Mouse (Mus musculus) inflammation-experienced regulatory T-cells, adult 6 months (primary cell): ENCODE data around the gene Lmod1. TPM values are rescaled to one million over a fixed set of nuclear protein-coding genes. Genes with fewer than 3 reads are reported as not detected.
"Not testable (repeated sequence)": the region's sequence is repeated elsewhere in the genome, so short reads cannot be mapped to it uniquely, and the experiment has no call there.

Source experiments
- ATAC-seq: one replicate; pipeline ENCODE4 v1.8.0; 2017
- polyA plus RNA-seq, 3 experiments: library from polyadenylated mRNA; unstranded; fragments of 100-300 nt; shearing (Covaris generic); gene quantifications; one replicate each; pipeline ENCODE4 v1.2.1; 2017

Lmod1 gene
- polyA plus RNA-seq, 3 experiments from 2014 or later: not detected

DNA sequence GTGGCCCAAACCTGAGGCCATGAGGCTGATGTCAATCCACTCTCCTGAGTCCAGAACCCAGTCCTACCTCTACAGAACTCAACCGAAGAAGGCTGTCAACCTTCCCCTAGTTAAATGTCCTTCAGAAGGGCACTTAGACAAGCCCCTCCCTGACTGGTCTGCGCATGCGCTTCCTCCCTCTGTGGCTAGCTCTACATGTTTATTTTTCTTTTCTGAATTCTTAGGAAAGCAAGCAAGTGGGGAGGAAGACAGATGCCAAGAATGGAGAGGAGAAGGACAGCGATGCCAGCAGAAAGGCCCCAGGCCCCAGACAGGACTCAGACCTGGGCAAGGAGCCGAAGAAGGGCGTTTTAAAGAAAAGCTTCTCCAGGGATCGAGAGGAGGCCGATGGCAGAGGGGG, 38.8 kb downstream of the Lmod1 start:
- no peak for ATAC-seq

DNA sequence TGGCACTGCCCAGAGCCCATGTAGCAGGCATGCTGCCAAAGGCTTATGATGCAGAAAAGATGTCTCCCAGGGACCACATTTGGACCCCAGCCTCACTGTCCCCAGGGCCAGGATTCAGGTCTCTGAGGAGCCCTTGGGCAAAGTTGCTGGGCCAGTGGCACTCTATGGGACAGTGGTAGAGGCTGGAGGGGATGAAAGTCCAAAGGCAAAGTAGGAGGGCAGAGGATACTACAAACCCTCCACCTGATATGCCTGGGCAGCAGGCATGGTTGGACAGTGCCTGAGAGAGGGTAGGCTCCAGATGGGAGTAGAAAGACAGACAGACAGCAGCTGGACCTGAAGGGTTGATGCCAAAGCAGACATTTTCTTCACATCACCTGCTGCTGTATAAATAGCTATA, 41.8 kb downstream of the Lmod1 start:
- ATAC-seq: no peak

DNA sequence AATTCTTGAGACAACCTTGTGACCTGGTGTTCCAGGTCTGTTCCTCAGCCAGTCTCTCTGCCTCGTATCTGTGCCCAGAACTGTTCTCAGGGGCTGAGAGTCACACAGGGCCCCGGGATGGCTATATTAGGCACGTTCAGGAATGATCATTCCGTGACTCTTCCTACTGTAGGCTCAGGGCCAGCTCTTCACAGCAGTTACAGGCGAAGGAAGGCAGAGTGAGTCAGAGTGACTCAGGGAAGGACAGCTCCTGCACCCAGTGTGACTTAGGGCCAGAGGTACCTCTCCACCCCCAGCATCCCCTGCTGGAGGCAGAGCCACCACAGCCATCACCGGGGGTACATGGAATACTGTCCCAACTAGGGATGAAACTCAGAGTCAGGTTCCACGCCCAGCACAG, 42.4 kb downstream of the Lmod1 start:
- no peak for ATAC-seq

DNA sequence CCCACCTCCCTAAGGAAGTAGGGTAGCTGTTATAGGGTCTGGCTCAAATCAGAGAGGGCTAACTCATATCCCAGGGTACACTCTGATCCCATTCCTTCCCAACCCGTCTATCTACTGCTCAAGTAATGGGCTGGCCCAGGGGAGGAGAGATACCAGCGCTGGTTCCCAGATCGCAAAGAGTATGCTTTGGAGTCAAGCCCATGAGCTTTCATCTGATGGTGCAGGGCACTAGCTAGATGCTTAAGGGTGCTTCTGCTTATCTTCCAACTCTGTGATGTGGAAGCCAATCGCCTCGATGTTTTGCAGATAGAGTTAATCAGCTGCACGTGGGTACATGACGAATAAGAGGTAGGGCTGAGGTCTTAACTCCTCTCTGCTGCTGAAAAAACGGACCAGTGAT, 43.0 kb downstream of the Lmod1 start:
- ATAC-seq: no peak

DNA sequence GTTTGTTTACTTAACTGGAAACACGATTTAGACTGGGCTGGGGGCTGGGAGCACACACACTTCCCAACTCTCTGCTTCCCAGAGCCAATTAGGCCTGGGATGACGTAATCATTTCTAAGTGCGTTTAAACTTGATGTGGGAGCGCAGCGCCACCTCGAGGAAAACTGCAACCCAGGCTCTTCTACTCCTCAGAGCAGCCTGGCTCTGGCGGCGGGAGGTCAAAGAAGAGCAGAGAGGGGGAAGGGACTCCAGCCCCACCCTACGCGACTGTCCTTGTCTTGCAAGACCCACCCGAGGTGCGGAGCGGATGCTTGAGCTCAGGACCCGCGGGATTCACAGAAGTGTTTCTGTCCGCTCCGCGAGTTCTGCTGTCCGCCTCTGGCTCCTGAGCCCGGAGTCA, 43.6 kb downstream of the Lmod1 start:
- no peak for ATAC-seq

DNA sequence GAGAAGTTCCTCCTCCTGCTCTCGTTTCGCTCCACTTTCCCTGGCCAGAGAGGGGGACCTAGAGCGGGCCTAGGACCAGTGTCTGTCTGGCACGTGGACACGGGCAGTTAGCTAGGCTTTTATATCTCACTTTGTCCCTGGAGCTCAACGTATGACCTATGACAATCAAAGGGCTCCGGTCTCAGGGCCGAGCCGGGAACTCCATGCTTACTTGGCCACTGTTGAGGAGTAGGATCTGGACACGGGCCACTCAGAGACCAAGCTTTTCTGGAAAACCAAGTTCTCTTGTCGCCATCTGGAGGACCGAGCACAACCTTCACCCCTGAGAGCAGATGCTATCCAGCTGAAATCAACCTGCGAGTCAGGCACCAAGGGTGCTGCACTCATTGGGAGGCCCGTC, 44.4 kb downstream of the Lmod1 start:
- no peak for ATAC-seq

DNA sequence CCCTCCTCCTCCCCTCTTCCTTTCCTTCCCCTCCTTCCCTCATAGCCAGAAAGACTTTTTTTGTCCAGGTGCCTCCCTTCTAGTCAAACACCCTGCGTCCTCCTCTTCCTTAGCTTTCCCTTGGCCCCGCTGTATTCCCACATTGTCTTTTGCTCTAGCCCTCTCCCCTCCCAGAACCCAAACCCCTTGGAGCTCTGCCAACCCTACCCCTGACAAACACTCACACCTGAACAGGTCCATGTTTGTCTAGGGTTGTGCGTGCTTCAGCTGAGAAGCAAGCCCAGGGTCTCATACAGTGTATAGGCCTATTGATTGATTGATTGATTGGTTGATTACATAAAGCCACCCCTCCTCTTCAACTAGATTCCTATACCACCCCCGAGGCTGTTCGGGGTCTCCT, 44.8 kb downstream of the Lmod1 start:
- no peak for ATAC-seq

DNA sequence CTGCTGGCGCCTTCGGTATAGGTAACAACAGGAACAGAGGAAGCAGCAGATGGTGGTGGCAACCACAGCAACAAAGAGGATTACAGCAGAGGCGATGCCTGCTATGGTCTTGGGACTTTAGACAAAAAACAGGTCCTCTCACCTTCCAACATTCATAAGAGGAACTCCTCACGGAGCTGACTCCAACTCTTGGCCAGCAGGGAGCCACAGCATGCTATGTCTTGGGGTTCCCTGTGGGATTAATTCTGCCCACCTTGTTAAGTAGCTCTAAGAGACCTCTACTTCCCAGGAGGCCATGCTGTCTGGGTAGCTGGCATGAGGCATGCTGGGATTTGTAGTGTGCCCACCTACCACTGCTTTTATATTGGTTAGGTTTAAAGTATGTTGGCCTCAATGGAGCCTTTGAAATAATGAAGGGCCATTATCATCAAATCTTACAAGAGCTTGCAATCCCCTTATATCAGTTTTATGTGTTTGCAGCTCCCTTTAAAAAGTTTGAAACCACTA, 48.6 kb downstream of the Lmod1 start:
- no peak for ATAC-seq

DNA sequence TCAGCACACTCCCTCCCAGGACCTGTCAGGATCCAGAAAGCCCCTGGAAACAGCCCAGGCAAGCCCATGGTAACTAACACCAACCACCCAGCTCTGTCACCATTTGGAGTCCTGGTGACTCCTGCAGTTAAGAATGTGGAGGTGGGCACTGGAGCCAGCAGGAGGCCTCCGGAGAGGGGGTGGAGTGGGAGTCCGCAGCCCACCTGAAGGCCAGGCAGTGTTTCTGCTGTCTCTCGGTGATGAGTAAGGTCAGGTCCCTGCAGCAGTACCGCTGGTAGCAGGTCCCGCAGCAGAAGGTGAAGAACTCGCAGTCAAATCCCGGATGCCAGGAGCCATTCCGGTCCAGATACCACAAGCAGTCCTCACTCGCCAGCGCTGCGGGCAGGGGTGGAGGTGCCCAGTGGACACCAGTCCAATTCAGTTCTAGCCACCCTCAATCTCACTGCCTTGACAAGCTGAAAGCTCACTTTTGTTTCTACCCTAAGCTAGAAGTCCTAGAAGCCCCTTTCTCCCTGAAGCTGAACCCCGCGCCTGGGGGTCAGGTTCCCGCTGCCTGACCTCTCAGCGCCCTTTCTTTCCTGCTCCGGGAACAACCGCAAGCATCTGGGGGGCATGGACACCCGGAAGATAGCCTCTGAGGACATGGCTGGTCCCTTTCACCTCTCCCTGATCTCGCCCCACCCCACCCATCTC, 49.7 kb downstream of the Lmod1 start:
- ATAC-seq: no peak

DNA sequence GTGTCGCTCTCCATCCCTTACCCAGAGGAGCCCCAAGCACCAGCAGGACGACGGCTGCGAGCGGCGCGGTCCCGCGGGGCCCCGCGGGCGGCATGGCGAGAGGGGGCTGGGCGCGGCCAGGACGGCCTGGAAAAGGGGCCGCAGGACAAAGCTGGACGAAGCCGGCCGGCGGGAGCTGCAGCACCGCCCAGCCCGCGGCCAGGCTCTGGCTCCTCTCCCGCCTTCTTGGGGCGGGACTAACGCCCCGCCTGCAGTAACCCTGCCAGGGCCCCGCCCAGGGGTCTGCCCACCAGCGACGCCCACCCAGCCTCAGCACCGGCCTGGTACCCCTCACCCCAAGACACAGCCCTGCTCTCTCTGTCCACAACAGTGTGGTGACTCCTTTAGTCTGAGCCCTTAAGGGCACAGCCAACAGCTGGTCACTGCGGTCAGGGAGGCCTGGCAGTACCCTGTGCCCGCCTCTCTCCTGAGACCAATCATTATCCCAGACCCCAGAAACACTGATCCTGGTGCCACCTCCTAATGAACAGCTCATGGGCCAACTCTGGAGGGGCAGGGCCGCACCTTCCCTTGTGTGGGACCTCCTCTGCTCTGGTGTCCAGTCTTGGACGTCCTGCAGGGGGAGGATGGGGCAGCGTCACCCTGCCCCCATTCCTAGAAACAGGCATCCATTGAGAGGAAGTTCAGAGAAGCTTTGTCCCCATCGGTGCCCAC, 50.4 kb downstream of the Lmod1 start, which contains the start of gene Shisa4:
Gene Shisa4, minus strand, starts transcription at position 370 of the 714 bp plus-strand sequence.
- no peak for ATAC-seq

DNA sequence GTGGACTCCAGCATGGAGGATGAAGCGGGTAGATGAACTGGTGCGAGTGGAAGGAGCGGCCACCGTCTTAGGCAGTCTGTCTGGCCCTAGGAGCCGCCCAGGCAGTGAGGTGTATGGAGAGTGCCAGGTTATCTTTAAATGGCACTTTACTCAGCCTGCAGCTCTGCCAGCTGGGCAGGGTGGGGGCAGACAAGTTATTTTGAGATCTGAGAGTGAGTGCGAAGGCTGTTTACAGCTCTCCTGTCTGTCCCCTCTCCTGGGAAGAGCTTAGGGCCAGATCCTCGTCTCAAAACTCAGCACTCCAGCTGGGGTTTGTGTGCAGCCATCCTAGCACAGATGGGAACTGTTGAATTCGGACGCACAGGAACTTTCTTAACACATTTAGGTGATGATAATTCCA, 54.0 kb downstream of the Lmod1 start:
- ATAC-seq: no peak

DNA sequence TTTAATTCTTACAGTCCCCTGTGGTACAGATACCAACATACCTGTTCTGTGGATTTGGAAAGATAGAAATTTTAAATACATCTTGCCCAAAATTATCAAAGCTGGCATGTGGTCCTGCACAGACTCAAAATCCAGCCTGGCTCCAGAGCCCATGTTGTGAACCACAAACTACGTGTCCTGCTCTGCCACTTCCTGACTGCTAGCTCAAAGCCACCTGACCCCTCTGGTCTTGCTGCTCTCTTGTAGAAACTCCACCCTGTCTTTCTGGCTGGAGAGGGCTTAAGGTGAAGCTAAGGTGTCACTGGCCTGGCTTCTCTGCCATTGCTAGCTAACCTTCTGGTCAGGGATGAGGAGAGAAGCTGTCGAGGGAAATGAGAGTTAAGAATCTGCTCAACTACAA, 54.4 kb downstream of the Lmod1 start:
- no peak for ATAC-seq

DNA sequence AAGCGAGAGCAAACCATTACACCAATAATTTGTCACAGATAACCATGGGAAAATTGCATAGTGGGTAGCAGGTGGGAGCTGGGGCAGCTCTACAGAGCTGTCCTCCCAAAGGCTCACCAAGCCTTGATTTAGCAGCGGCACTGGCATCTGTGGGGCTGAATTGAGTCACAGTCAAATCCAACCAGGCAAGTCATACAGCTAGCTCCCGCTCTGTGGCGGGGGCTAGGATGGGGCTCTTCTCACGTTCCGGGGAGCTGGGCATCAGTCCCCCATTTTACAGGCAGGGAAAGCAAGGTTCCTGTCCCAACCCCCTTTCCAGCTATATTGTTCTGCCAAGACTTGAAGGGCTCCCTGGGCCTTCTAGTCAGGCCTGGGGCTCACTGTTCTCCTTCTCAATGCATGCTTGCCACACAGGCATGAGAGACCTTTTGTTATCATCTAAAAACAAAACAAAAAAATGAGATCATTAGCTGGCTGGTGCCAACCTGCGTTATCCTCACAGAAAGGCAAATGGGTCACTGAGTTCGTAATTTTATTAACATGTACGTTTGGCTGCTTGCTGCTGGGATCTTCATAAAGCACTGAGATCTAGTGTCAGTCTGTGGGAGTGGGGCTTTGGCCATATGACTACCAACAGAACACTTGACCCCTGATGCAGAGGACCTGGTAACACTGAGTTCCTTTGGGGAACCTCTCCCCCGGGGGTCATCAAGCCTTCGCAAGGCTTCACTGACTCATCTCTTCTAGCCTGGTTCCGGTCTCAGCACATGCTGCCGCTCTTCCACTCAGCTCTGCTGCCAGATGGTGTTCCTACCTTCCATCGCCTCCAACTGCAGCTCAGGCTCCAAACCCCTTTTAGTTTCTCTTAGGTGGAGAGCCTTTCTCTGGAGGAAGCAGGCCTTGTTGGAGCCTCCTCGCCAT, 55.7 kb downstream of the Lmod1 start:
- no peak for ATAC-seq

DNA sequence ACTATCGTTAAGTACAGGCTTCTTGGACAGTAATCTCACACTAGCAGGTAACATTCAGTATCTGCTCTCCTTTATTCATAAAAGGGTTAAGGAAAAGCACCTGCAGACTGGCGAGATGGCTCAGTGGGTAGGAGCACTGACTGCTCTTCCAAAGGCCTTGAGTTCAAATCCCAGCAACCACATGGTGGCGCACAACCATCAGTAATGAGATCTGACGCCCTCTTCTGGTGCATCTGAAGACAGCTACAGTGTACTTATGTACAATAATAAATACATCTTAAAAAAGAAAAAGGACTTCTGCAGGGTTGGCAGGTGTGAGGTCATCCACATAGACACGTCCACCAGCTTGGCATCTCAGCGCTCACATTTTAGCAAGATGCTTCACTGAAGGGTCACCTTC, 57.0 kb downstream of the Lmod1 start:
- not testable (repeated sequence) for ATAC-seq

DNA sequence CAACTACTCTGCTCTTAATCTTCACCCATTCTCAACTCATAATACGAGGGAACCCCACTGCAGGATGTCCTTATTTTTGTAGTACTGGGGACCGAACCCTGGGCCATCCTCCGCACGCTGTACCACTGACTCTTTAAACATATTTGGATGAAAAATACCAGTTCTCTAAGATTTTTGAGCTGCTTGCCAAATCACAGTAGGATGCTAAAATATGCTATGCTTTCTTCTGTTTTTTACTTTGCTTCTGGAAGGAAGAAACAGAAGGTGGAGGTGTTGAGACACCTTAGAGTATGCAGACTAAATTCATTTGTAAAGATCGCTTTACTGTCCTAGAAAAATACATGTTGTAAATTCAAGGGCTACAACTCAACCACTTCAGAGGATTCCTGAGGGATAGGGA, 59.6 kb downstream of the Lmod1 start:
- ATAC-seq: no peak

DNA sequence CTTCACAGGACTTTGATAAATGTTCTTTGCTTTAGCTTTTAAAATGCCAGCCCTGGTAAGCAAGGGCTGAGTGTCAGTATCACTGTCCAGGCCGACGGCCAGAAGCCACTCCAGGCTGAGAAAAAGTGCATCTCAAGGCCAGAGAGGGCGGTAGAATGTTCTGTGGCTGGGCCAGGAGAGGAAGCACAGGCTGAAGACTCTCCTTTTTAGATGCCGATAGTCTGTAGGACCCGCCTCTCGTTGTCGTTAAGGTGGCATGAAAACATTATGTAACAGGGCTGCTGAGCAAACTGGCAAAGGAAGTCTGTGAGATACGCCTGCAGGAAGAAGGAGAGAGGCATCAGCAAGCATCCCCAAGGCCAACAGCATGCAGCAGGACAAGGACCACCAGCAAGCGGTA, 60.6 kb downstream of the Lmod1 start:
- ATAC-seq: no peak

DNA sequence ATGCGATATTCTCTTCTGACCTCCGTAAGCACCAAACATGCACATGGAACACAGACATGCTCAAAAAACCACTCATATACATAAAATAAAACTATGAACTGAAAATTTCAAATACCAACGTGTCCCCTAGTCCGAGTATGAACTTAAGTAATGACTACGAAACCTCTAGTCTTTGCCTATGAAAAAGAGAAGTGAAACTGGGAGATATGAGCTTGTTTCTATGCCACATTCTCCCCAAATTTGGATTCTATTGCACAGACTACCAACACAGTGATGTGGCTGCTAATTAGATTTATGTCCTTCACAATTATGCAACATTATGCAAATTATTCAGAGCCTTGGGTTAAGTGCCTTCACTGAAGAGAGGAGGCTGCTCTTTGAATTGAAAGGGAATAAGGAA, 74.9 kb downstream of the Lmod1 start:
- ATAC-seq: no peak

DNA sequence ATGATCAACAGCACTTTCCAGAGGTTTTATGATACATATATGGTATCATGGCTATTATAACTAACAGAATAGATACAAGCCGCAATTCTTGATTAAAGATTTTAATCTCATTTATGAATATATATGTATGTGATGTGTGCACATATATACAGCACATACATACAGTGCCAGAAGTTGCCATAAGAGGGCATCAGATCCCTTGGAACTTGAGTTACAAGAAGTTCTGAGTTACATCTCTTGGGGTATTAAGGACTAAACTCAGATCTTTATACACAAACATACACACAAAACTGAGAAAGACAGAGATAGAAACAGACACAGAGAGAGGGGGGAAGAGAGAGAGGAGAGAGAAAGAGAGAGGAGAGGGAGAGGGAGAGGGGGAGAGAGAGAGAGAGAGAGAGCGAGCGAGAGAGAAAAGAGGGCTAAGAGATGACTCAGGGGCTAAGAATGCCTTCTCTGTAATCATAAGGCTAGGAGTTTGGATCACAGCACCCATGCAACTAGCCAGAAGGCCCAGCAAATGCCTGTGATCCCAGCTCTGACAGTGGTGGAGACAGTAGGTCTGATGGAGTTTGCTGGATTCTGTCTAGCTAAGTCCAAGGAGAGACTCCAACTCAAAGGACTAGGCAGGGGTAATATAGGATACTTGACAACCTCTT, 77.0 kb downstream of the Lmod1 start:
- ATAC-seq: no peak

DNA sequence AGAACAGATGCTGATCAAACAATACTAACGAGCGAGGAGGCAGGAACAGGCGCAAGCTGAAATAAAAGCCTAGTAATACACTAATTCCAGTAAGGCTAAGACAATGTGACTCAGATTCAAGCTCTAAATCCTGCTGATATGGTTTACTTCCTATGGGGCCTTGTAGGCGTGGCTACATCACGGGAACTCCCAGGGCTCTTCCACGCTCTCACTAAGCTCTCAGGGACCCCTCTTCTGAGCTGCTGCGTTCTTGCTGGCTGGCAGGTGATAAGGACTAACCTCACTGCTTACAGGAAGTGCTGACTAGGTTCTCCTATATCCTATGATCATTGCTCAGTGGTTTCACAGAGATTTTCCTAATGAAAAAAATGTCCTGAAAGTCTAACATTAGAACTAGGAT, 80.7 kb downstream of the Lmod1 start:
- no peak for ATAC-seq

DNA sequence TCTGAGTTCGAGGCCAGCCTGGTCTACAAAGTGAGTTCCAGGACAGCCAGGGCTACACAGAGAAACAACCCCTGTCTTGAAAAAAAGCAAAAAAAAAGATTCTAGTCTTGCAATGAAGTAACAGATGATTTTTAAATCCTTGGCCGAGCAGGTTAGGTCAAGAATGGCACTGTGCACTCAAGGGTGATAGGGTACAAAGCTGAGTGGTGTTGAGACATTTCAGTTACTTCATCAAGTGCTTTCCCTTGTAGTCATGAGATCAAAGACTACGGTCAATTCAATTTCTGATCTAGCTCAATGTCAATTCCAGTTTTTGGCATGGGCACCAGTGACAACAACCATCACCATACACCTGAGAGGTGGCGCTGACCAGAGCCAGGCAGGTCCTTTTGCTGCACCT, 84.4 kb downstream of the Lmod1 start:
- ATAC-seq: no peak

DNA sequence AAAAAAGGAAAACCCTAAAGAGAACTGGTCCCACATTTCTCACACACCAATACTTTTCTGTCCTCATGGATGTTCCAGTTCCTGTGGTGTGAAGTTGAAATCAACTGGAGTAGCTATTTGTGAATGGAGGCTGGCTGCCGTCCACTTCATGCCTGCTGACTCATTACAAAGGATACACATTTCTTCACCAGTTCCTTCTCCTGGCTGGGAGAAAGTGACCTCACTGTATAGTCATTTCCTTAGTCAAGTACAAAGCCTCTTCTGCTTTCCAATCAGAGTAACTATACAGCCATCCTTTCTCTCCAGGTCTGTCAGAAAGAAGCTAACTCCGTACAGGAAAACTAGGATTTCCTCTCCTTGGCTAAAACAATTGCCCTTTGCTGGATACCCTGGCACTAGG, 86.4 kb downstream of the Lmod1 start:
- no peak for ATAC-seq

DNA sequence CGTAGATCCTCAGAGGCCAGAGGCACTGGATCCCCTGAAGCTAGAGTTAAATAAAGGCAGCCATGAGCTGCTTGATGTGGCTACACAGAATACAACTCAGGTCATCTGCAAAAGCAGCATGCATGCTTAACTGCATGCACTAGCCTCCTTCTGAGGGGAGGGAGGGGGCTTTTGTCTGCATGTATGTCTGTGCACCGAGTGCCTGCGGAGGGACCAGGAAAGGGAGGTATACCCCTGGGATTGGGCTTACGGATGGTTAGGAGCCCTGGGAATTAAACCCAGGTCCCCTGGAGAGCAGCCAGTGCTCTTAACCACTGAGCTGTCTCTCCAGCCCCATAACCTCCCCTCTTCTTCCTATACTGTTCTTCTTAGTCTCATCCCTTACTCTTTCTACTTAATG, 87.5 kb downstream of the Lmod1 start:
- ATAC-seq: no peak

DNA sequence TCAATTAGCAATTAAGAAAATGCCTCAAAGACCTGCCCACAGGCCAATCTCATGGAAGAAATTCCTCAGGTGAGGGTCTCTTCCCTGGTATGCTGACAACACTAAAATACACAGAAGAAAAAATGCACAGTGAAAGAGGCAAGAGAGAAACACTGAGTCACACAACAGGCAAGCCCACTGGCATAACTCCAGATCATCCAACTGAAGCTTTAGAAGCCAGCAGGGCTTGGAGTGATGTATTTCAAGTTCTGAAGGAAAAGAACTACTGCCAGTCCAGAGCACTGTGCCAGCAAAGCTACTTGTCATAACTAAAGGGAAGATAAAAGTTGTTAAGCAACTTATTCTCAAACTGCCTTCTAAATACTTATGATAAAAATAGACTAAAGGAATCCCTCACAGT, 89.4 kb downstream of the Lmod1 start:
- ATAC-seq: no peak
